Mouse (Mus musculus) colon, adult 2 months (tissue): ENCODE data around the gene Rbm11. TPM values are rescaled to one million over a fixed set of nuclear protein-coding genes. Genes with fewer than 3 reads are reported as not detected.

Experiments used
- polyA plus RNA-seq: library from polyadenylated mRNA; depleted of rRNA; stranded (reverse); fragments of >200 nt; gene quantifications from 2 replicates; pipeline ENCODE4 v1.2.3, GENCODE M21; 2012; rRNA removed

The Rbm11 gene
- 0.08 TPM in 1 of 2 replicates, not detected in the other for polyA plus RNA-seq

DNA sequence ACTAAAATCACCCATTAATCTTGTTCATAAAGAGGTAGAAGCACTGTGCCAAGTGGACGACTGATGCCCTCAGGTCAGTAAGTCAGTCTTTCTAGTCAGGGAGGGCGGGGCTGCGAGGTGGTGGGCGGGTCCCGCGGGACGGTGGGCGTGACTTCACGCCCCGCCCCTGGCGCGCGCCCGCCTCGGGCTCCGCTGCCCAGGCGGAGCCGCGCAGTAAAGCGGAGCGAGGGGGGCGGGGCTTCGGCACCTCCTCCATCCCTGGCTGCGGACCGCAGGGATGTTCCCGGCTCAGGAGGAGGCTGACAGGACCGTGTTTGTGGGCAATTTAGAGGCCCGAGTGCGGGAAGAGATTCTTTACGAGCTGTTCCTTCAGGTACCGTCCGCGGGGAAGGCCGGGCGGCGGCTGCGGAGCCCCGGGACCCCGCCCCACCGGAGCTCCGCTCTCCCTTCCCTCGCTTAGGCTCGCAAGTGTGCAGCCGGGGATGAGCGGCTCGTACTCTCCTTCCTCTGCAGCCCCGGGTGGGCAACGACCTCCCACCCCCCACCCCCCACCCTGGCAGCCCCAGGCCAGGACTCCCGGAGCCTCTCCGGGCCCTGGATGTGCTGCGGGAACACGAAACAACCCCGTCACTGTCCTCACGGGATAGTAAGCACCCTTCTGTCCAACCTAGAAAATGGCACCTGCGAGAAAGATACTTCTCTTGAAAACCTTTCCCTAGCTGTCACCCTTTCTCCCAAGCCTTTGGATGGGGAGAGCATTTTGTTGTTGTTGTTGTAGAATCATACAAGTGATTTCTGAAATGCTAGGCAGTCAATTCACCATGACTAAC lies at the start of gene Rbm11:
Gene Rbm11 (plus strand): TSS at position 174 of the 830 bp plus-strand sequence.

DNA sequence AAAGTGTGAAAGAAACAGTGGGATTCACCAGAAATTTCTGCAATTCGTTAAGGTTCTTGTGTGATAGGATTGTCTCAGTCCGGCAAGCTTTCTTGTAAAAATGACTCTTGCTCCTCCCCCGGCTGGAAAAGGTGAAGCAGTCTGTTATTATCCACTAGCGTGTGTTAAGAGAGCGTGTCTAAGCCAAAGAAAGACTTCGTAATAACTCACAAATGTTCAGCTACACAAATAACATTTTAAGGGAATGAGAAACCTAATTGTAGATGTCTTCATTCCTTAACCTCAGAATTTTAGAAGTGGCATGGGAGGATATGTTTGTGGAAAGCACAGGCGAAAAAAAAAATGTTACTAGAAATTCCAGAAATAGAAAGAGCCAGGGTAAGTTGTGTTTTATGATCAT lies 6.7 kb upstream of the Rbm11 start, which contains the start of gene Lipi:
Gene Lipi (minus strand): TSS at position 101 of the 400 bp plus-strand sequence.

Other genes starting within 250 kb of the Rbm11 start
- gene Lipi, start 6.8 kb upstream of the Rbm11 start, polyA plus RNA-seq, result not detected in 2 replicates
- gene Hspa13, start 174.3 kb downstream of the Rbm11 start, polyA plus RNA-seq, result 1.5 and 2.7 TPM in 2 replicates